Mouse (Mus musculus) cortical plate, adult 2 months (tissue): ENCODE data around the gene Fxyd7. TPM values are rescaled to one million over a fixed set of nuclear protein-coding genes. Genes with fewer than 3 reads are reported as not detected.

Experiments
- H3K27ac ChIP-seq: fragments of 200-500 bp; 2 replicates; pipeline ENCODE4 v1.5.1; 2012; ENCODE audit warnings: low read length, control low read depth, inconsistent platforms; ENCODE audit not compliant: insufficient read depth
- H3K4me1 ChIP-seq: fragments of 200-500 bp; 2 replicates; pipeline ENCODE4 v1.6.1; 2011; ENCODE audit warnings: low read length; ENCODE audit not compliant: control insufficient read depth, insufficient read depth
- H3K4me3 ChIP-seq: fragments of 200-500 bp; 2 replicates; pipeline ENCODE4 v1.5.1; 2011; ENCODE audit warnings: mild to moderate bottlenecking, low read length, control low read depth; ENCODE audit not compliant: insufficient read depth
- CTCF ChIP-seq: fragments of 200-500 bp; IDR thresholded peaks from 2 replicates; pipeline ENCODE4 v1.5.1; 2011; ENCODE audit warnings: mild to moderate bottlenecking, control low read depth, low read length; ENCODE audit not compliant: insufficient read depth; ENCODE audit errors: extremely low read depth
- POLR2A ChIP-seq: fragments of 200-500 bp; IDR thresholded peaks from 2 replicates; pipeline ENCODE4 v1.6.1; 2011; ENCODE audit warnings: mild to moderate bottlenecking, low read length, control low read depth; ENCODE audit not compliant: insufficient read depth; ENCODE audit errors: extremely low read depth
- polyA plus RNA-seq: library from polyadenylated mRNA; depleted of rRNA; stranded (reverse); fragments of >200 nt; gene quantifications from 2 replicates; pipeline ENCODE4 v1.2.3, GENCODE M21; 2012; rRNA removed

The Fxyd7 gene
- polyA plus RNA-seq, 1 experiment, result 426 TPM

- Histone ChIP-seq H3K4me1 (no peaks in the 10 kb centered on the region), H3K4me3 (no peak overlapping the region), H3K27ac (no peak overlapping the region)
- TF ChIP-seq CTCF (no peak), POLR2A (no peak)
Observed at GRCm38 (mm10) chr7:30996491-30996890, 54.8 kb downstream of the Fxyd7 start.

GRCm38 (mm10) chr7:30993986-30994385, 57.3 kb downstream of the Fxyd7 start:
- H3K4me1 ChIP-seq, result no peaks in the 10 kb centered on the region
- TF ChIP-seq POLR2A (no peak), CTCF (no peak)
- H3K4me3 ChIP-seq, result no peak overlapping the region
- no peak overlapping the region for H3K27ac ChIP-seq

Other genes with a start within 250 kb of the Fxyd7 start
- 0.09 and 0.38 TPM in 2 replicates for gene Ffar2, start 227.7 kb downstream of the Fxyd7 start, polyA plus RNA-seq
- gene Ffar3, start 195.3 kb downstream of the Fxyd7 start, polyA plus RNA-seq, result 0.13 TPM in 1 of 2 replicates, not detected in the other
- gene Ffar1, start 189.9 kb downstream of the Fxyd7 start, polyA plus RNA-seq, result 0.02 TPM in 1 of 2 replicates, not detected in the other
- gene Cd22, start 171.1 kb downstream of the Fxyd7 start, polyA plus RNA-seq, result 0.15 and 0.83 TPM in 2 replicates
- 412 and 613 TPM in 2 replicates for gene Mag, start 136.6 kb downstream of the Fxyd7 start, polyA plus RNA-seq
- not detected in 2 replicates for gene Hamp2, start 126.8 kb downstream of the Fxyd7 start, polyA plus RNA-seq
- not detected in 2 replicates for gene Hamp, start 107.4 kb downstream of the Fxyd7 start, polyA plus RNA-seq
- gene Usf2, start 94.7 kb downstream of the Fxyd7 start, polyA plus RNA-seq, result 202 and 241 TPM in 2 replicates
- 10.2 and 11.3 TPM in 2 replicates for gene Lsr, start 78.0 kb downstream of the Fxyd7 start, polyA plus RNA-seq
- 0.15 and 0.38 TPM in 2 replicates for gene Fam187b, start 77.7 kb downstream of the Fxyd7 start, polyA plus RNA-seq
- 52.7 and 62.8 TPM in 2 replicates for gene Fxyd5, start 9.0 kb downstream of the Fxyd7 start, polyA plus RNA-seq
- 141 and 156 TPM in 2 replicates for gene Fxyd1, start 5.7 kb upstream of the Fxyd7 start, polyA plus RNA-seq
- gene Lgi4, start 7.9 kb upstream of the Fxyd7 start, polyA plus RNA-seq, result 35.6 and 37.5 TPM in 2 replicates
- 0.59 and 1.0 TPM in 2 replicates for gene Fxyd3, start 25.2 kb upstream of the Fxyd7 start, polyA plus RNA-seq
- 4.2 and 4.9 TPM in 2 replicates for gene Hpn, start 63.8 kb upstream of the Fxyd7 start, polyA plus RNA-seq
- 1,195 and 1,252 TPM in 2 replicates for gene Scn1b, start 75.5 kb upstream of the Fxyd7 start, polyA plus RNA-seq
- gene Gramd1a, start 104.4 kb upstream of the Fxyd7 start, polyA plus RNA-seq, result 183 and 188 TPM in 2 replicates
- gene Scgb2b2, start 239.0 kb upstream of the Fxyd7 start, polyA plus RNA-seq, result not detected in 2 replicates
- not detected in 2 replicates for gene Scgb1b2, start 240.4 kb upstream of the Fxyd7 start, polyA plus RNA-seq